Mouse (Mus musculus) neural tube, embryonic 12.5 days (tissue): ENCODE data around the gene Iqce. TPM values are rescaled to one million over a fixed set of nuclear protein-coding genes. Genes with fewer than 3 reads are reported as not detected.
A peak's percentile ranks its signal among the peaks of the same experiment; 100 is the strongest.

Experiments used
- ATAC-seq: fragments of 200-750 bp; cut with Nextera tagmentation; 2 replicates; pipeline ENCODE4 v1.8.0; 2017; ENCODE audit warnings: low read depth, mild to moderate bottlenecking, moderate TSS enrichment, moderate library complexity; ENCODE audit not compliant: low FRiP score
- H3K27ac ChIP-seq: fragments of 300-500 bp; sonication (generic); 2 replicates; pipeline ENCODE4 v1.5.1; 2016
- H3K27me3 ChIP-seq: fragments of 300-500 bp; sonication (generic); replicated peaks from 2 replicates; pipeline ENCODE4 v1.6.1; 2016; ENCODE audit warnings: mild to moderate bottlenecking
- H3K36me3 ChIP-seq: fragments of 300-500 bp; sonication (generic); 2 replicates; pipeline ENCODE4 v1.6.1; 2016; ENCODE audit warnings: mild to moderate bottlenecking
- H3K4me1 ChIP-seq: fragments of 300-500 bp; sonication (generic); 2 replicates; pipeline ENCODE4 v1.6.1; 2016
- H3K4me2 ChIP-seq: fragments of 300-500 bp; sonication (generic); replicated peaks from 2 replicates; pipeline ENCODE4 v1.6.1; 2016; ENCODE audit warnings: mild to moderate bottlenecking
- H3K4me3 ChIP-seq: fragments of 300-500 bp; sonication (generic); 2 replicates; pipeline ENCODE4 v1.5.1; 2016
- H3K9ac ChIP-seq: fragments of 300-500 bp; sonication (generic); 2 replicates; pipeline ENCODE4 v1.6.1; 2016; ENCODE audit warnings: mild to moderate bottlenecking
- H3K9me3 ChIP-seq: fragments of 300-500 bp; sonication (generic); 2 replicates; pipeline ENCODE4 v1.6.1; 2016; ENCODE audit warnings: mild to moderate bottlenecking
- WGBS: fragments of 180-500 bp; shearing (Covaris S2); methylation state at CpG from one replicate; pipeline ENCODE4 v1.1.7; 2016; 5-methylcytosine and 5-hydroxymethylcytosine counted together
- polyA plus RNA-seq: library from polyadenylated mRNA; unstranded; fragments of >200 nt; fragmentation: Nextera tagmentation; extraction: Ambion mirVana; gene quantifications from 2 replicates; pipeline ENCODE4 v1.2.1, GENCODE M21; 2016

The Iqce gene
- polyA plus RNA-seq = 20.6 and 29.5 TPM in 2 replicates

DNA sequence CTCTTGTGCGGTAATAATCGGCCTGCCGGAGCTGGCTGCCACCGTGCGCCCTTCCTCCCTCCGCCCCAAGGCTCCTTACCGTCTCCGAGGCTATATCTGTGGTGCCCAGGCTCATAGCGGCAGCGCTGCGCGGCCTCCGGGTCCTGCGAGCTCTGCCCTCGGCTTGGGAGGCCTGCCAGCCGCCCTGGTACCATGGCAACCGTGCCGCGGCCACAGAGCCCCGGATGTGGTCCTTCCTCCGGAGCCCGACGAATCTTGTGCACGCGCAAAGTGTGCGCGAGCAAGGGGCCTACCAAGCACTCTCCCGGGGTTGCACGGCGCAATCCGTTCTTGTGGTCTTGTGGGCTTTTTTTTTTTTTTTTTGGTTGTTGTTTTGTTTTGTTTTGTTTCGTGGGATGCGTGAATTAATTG is at the start of gene Iqce:
Gene Iqce (minus strand): TSS at position 276 of the 411 bp plus-strand sequence.
- Histone ChIP-seq H3K4me3 (peak within 1 kb of the TSS; percentile 72), H3K9me3 (no peaks in the 10 kb centered on the region), H3K36me3 (peaks cover 21% of the 10 kb centered on the region), H3K4me1 (peaks cover 24% of the 10 kb centered on the region), H3K27me3 (no peaks in the 10 kb centered on the region), H3K27ac (peak within 1 kb of the TSS; percentile 55), H3K4me2 (peak within 1 kb of the TSS; percentile 84), H3K9ac (peak within 1 kb of the TSS; percentile 81)
- peak; percentile 54 for ATAC-seq
- under 1% methylated on average over 33 of the region's 33 CpGs for WGBS

GRCm38 (mm10) chr5:140750925-140751324 is 48.7 kb upstream of the Iqce start:
- Histone ChIP-seq H3K27ac (no peak overlapping the region), H3K9me3 (peaks cover 5% of the 10 kb centered on the region; the same call in 1 of the 2 replicates), H3K9ac (no peak overlapping the region), H3K4me1 (0 out of 2 replicates have a peak, but pooled peaks cover 3% of the 10 kb centered on the region), H3K4me3 (no peak overlapping the region), H3K36me3 (no peaks in the 10 kb centered on the region), H3K27me3 (no peaks in the 10 kb centered on the region), H3K4me2 (no peak overlapping the region)
- WGBS = 0% methylated on average over 1 of the region's 2 CpGs
- no peak for ATAC-seq

- no peak overlapping the region for H3K27ac ChIP-seq
- 22% methylated on average over 12 of the region's 12 CpGs for WGBS
- H3K9me3 ChIP-seq = peaks cover 5% of the 10 kb centered on the region; the same call in 1 of the 2 replicates
- peak overlapping the region; percentile 43 for H3K4me2 ChIP-seq
- H3K4me3 ChIP-seq = peak overlapping the region; percentile 23; the same call in 1 of the 2 replicates
- peak; percentile 62 for ATAC-seq
- no peaks in the 10 kb centered on the region for H3K36me3 ChIP-seq
- peak overlapping the region; percentile 39; the same call in 1 of the 2 replicates for H3K9ac ChIP-seq
- no peaks in the 10 kb centered on the region for H3K27me3 ChIP-seq
- H3K4me1 ChIP-seq = 0 out of 2 replicates have a peak, but pooled peaks cover 3% of the 10 kb centered on the region
Observed at GRCm38 (mm10) chr5:140749062-140749875, 47.1 kb upstream of the Iqce start.

DNA sequence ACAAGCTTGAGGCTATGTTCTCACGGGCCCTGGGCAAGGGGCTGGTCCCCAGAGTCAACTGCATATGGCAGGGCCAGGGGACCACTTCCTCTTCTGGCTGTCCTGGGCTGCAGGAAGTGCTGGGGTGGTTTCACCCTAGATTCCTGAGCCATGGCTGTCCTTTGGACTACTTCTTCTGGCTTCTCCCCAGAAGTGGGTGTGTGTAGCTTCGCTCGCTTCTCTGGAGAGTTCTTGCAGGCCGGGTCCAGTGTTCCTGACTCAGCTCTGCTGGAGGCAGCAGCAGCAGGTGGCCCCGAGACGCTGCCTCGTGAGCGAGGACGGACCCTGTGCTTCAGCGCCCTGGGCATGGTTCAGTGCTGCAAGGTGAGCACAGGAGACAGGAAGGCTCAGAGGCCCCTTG is 46.2 kb upstream of the Iqce start:
- Histone ChIP-seq H3K36me3 (no peaks in the 10 kb centered on the region), H3K9ac (no peak overlapping the region), H3K4me1 (peaks cover 3% of the 10 kb centered on the region; the same call in 1 of the 2 replicates), H3K4me2 (no peak overlapping the region), H3K27ac (no peak overlapping the region), H3K9me3 (peaks cover 5% of the 10 kb centered on the region; the same call in 1 of the 2 replicates), H3K4me3 (no peak overlapping the region), H3K27me3 (no peaks in the 10 kb centered on the region)
- WGBS = 89% methylated on average over 10 of the region's 10 CpGs
- ATAC-seq = no peak

DNA sequence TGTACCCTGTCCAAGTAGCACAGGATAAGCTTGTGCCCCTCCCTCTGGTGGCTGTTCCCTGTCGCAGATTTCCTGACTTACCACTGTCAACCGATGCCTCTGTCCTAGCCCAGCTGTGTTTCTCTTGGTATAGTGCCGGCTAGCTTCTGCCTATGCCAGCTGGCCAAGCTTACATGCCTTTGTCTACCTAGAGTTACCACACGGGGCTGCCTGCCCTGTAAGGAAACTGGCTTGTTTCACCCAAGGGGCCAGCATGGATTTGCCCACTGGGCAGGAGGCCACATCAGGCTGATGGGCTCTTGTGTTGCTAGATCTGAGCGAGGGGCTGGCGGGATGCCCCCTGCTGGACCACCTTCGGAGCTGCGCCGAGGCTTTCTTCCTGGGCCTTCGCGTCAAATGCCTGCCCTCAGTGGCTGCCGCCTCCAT is 41.5 kb upstream of the Iqce start:
- Histone ChIP-seq H3K4me1 (peaks cover under 1% of the 10 kb centered on the region; the same call in 1 of the 2 replicates), H3K4me2 (no peak overlapping the region), H3K27ac (no peak overlapping the region), H3K36me3 (no peaks in the 10 kb centered on the region), H3K9ac (no peak overlapping the region), H3K27me3 (no peaks in the 10 kb centered on the region), H3K9me3 (no peaks in the 10 kb centered on the region), H3K4me3 (no peak overlapping the region)
- ATAC-seq = no peak
- WGBS = 32% methylated on average over 12 of the region's 12 CpGs

GRCm38 (mm10) chr5:140741877-140742276 is 39.7 kb upstream of the Iqce start:
- no peak for ATAC-seq
- Histone ChIP-seq H3K9ac (no peak overlapping the region), H3K4me2 (no peak overlapping the region), H3K9me3 (no peaks in the 10 kb centered on the region), H3K27ac (no peak overlapping the region), H3K27me3 (peaks cover 4% of the 10 kb centered on the region), H3K4me1 (no peaks in the 10 kb centered on the region; the same call in 1 of the 2 replicates), H3K4me3 (no peak overlapping the region), H3K36me3 (no peaks in the 10 kb centered on the region)

DNA sequence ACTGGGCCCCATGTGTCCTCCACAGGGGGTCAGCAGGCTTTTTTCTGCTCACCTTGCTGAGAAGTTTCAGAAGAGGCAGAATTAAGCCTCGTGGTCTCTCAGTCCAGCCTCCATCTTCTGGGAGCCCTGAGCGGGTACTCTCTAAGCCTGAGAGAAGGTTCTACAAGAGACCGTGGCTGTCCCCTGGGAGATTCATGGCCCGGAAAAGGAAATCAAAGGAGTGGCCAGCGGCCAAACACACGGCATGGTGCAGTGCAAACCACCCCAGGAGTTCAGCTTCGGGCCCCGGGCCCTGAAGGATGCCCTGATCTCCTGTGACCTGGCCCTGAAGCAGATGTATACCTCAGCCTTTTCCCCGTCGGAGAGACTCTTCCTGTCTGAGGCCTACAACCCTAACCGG is 38.9 kb upstream of the Iqce start:
- H3K9ac ChIP-seq = no peak overlapping the region
- no peak overlapping the region for H3K4me3 ChIP-seq
- peaks cover 12% of the 10 kb centered on the region for H3K27me3 ChIP-seq
- H3K9me3 ChIP-seq = 0 out of 2 replicates have a peak, but pooled peaks cover 5% of the 10 kb centered on the region
- ATAC-seq = no peak
- 76% methylated on average over 11 of the region's 11 CpGs for WGBS
- no peak overlapping the region for H3K27ac ChIP-seq
- H3K4me2 ChIP-seq = no peak overlapping the region
- H3K4me1 ChIP-seq = no peaks in the 10 kb centered on the region; the same call in 1 of the 2 replicates
- H3K36me3 ChIP-seq = no peaks in the 10 kb centered on the region

DNA sequence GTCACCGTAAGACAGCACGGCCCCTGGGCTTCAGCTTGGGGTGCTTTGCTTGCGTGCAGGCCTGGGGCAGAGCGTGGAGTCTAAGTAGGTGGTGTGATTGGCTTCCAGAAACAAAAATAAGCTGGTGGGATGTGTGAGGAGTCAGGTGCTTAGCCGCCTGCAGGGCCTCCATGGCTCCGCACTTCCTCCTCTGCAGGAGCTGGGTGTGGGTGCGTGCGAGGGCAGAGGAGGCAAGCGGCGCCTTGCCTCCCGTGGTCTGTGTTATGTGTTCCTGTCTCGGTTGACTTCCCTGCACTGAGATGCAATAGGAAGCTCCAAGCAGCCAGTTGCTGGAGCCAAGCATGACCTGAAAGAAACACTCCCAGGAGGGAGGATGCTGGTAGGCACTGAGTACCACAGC is 37.6 kb upstream of the Iqce start:
- Histone ChIP-seq H3K4me1 (peaks cover 8% of the 10 kb centered on the region), H3K36me3 (no peaks in the 10 kb centered on the region), H3K4me3 (no peak overlapping the region), H3K9ac (no peak overlapping the region), H3K27me3 (peaks cover 25% of the 10 kb centered on the region), H3K9me3 (0 out of 2 replicates have a peak, but pooled peaks cover 6% of the 10 kb centered on the region), H3K27ac (no peak overlapping the region), H3K4me2 (no peak overlapping the region)
- 84% methylated on average over 12 of the region's 12 CpGs for WGBS
- ATAC-seq = no peak

GRCm38 (mm10) chr5:140736166-140736565 is 34.0 kb upstream of the Iqce start:
- no peak overlapping the region for H3K9ac ChIP-seq
- no peak overlapping the region for H3K4me3 ChIP-seq
- no peaks in the 10 kb centered on the region for H3K36me3 ChIP-seq
- H3K4me1 ChIP-seq = peaks cover 8% of the 10 kb centered on the region
- 23% methylated on average over 13 of the region's 13 CpGs for WGBS
- 0 out of 2 replicates have a peak, but pooled peaks cover 6% of the 10 kb centered on the region for H3K9me3 ChIP-seq
- H3K27ac ChIP-seq = no peak overlapping the region
- H3K27me3 ChIP-seq = peaks cover 28% of the 10 kb centered on the region
- peak overlapping the region; percentile 58; the same call in 1 of the 2 replicates for H3K4me2 ChIP-seq
- no peak for ATAC-seq

DNA sequence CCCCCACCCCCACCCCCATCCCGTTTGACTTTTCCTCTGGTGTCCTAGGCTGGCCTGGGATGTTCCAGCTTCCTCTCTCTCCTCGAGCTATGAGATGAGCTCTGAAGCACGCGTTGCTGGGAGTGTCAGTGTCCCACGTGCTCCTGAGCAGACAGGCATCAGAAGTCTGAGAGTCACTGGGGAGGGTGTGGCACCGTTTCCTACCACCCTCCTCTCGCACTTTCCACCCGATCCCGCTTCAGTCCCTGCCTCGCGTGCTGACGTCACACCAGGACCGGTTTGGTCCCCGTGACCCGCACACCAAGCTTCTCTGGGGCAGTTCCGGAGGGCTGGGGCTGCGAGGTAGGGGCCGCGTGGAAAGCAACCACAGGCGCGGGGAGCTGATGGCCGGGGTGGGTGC is 33.1 kb upstream of the Iqce start:
- under 1% methylated on average over 22 of the region's 22 CpGs for WGBS
- H3K27ac ChIP-seq = no peak overlapping the region
- H3K27me3 ChIP-seq = peaks cover 28% of the 10 kb centered on the region
- H3K4me1 ChIP-seq = peaks cover 8% of the 10 kb centered on the region
- peak overlapping the region; percentile 58 for H3K4me2 ChIP-seq
- peak; percentile 33; the same call in 1 of the 2 replicates for ATAC-seq
- peak overlapping the region; percentile 26; the same call in 1 of the 2 replicates for H3K4me3 ChIP-seq
- H3K9ac ChIP-seq = peak overlapping the region; percentile 40; the same call in 1 of the 2 replicates
- 0 out of 2 replicates have a peak, but pooled peaks cover 6% of the 10 kb centered on the region for H3K9me3 ChIP-seq
- H3K36me3 ChIP-seq = no peaks in the 10 kb centered on the region

- H3K4me1 ChIP-seq = peaks cover 8% of the 10 kb centered on the region
- H3K4me2 ChIP-seq = no peak overlapping the region
- no peak overlapping the region for H3K4me3 ChIP-seq
- H3K9me3 ChIP-seq = 0 out of 2 replicates have a peak, but pooled peaks cover 6% of the 10 kb centered on the region
- no peak overlapping the region for H3K9ac ChIP-seq
- WGBS = 82% methylated on average over 3 of the region's 3 CpGs
- H3K27me3 ChIP-seq = peaks cover 28% of the 10 kb centered on the region
- H3K36me3 ChIP-seq = no peaks in the 10 kb centered on the region
- no peak for ATAC-seq
- H3K27ac ChIP-seq = no peak overlapping the region
Observed at GRCm38 (mm10) chr5:140733336-140733735, 31.2 kb upstream of the Iqce start.

DNA sequence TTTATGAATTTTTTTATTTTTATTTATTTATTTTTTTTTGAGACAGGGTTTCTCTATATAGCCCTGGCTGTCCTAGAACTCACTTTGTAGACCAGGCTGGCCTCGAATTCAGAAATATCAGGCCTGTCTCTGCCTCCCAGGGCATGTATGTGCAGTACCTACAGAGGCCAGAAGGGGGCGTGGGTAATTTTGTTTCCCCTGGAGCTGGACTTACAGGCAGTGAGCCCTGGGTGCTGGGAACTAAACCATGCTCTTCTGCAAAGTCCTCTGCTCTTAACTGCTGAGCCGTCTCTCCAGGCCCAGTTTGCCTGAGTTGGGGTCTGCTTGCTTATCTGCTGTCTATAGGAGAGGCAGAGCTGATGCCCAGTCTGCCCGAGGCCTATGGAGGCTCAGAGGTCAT is 30.0 kb upstream of the Iqce start:
- Histone ChIP-seq H3K9ac (no peak overlapping the region), H3K4me1 (peaks cover 8% of the 10 kb centered on the region), H3K9me3 (0 out of 2 replicates have a peak, but pooled peaks cover 6% of the 10 kb centered on the region), H3K27ac (no peak overlapping the region), H3K36me3 (no peaks in the 10 kb centered on the region), H3K4me3 (no peak overlapping the region), H3K4me2 (no peak overlapping the region), H3K27me3 (peaks cover 27% of the 10 kb centered on the region)
- ATAC-seq = no peak
- WGBS = 67% methylated on average over 4 of the region's 4 CpGs
